Mouse (Mus musculus) mouse embryonic stem cell (cell line): ENCODE data around the gene Akt2.

Experiments
- in situ Hi-C, 2 experiments: fragments of 300-500 bp; cut with MboI; formaldehyde crosslinking; loops; 1 replicate in 1 of 2; 3 replicates in 1 of 2; pipeline ENCODE4 v1.14.3; 2019 to 2020; ENCODE audit warnings: low sequenced_read_pairs in 2 of 2, low pct_unique_long_range_greater_than_20kb in 1 of 2, mixed read lengths in 1 of 2; ENCODE audit not compliant: unreplicated experiment in 1 of 2

Gene Akt2

DNA sequence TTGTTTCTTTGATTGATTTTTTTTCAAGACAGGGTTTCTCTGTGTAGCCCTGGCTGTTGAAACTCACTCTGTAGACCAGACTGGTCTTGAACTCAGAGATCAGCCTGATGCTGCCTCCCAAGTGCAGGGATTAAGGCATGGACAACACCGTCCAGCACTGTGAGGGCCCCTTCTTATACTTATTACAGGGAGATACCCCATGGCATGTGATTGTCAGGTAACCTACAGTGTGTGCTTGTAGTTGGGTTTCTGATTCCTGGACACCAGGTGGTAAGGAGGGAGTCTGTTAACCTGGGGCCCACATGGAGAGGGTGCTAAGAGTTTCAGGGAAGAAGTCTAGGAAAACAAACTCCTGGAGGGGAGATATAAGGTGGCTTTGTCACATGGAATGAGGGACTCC, 95.7 kb downstream of the Akt2 start:
- in situ Hi-C loops: loop anchor here in 1 of 2 experiments (5.0 kb wide), 1 partner anchor 40 kb away; no protein-coding TSS in a partner anchor

DNA sequence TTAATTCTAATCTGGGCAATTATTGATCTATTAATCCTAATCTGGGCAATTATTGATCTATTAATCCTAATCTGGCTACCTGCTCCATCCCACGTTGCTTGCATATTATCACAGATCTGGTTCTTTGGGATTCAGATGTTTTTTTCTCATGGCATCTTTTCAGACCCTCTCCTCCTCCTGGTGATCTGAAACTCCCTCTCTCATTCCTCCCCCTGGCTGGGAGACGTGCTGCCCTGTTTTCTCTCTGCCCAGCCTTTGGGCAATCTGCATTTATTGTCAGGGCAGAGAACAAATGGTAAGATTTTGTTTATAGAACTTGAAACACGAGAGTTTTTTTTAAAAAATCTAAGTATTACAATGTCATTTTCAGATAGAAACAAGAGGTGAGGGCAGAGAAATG, 96.5 kb downstream of the Akt2 start:
- in situ Hi-C loops: loop anchor here in 1 of 2 experiments (5.0 kb wide), 1 partner anchor 39 kb away; no protein-coding TSS in a partner anchor

DNA sequence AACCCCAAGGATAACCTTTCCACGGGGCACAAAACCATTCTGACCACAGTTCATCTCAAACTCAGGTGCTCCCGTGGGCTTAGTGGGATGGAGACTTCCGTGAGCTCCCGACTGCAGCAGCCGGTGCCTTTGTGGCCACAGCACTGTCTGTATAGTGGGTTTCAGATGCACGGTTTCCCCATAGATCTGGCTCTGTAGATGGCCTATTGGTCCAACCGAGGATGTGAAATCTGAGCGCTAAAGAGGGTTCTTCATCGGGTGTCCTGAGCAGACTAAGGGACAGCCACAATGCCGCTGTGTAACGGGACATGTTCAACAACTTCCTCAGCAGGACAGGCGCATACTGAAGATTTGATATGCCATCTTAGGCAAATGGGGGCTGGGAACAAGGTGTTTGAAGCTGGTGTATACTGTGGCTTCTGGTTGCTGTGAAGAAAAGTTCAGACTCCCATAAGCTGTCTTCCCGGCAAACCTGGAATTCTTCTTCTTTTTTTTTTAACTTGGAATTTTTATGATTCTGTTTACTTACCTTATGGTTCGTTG, 97.0 kb downstream of the Akt2 start:
- in situ Hi-C loops: loop anchor here in 1 of 2 experiments (5.0 kb wide), 1 partner anchor 39 kb away; no protein-coding TSS in a partner anchor

DNA sequence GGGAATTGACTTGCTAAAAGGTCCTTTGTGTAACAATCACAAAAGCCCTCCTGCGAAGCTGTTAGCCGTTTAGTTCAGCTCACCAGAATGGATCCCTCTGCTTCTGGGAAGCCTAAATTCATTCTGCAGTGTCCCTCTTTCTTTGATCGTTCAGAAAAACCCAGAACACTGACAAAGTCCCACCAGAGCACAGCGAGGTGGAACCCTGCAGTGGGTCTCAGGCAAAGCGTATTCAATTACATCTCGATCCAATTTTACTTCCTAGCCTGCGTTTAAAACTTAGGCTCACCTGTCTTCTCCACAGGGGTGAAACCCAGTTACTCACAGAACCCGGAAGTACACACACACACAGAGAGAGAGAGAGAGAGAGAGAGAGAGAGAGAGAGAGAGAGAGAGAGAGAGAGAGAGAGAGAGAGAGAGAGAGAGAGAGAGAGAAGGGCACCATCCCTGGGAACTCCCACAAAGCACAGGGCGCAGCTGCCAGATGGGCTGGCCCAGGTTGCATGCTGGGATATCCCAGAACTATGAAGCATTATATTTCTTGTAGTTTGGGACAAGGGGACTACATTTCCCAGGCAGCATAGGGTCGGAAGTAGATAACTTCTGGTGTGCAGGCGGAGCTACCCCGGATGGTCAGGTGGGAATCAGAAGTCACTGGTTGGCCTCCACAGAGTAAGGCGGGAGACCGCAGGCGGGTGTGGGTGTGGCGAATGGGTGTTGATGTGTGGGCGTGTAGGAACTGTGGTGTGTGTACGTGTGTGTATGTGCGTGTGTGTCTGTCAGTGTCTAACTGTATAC, 97.7 kb downstream of the Akt2 start, which contains the start of gene Zfp607b:
Gene Zfp607b, plus strand, starts transcription at position 526 of the 798 bp plus-strand sequence.
- in situ Hi-C loops: loop anchor here in 1 of 2 experiments (5.0 kb wide), 1 partner anchor 38 kb away; no protein-coding TSS in a partner anchor
